Mouse (Mus musculus) megakaryocyte, embryonic 14.5 days (primary cell): Measurements from ENCODE around the gene Tada2b.

ENCODE experiments used
- FLI1 ChIP-seq: IDR thresholded peaks from 2 replicates; pipeline ENCODE4 v1.6.1; 2012; ENCODE audit warnings: low read length, inconsistent platforms, mixed read lengths
- GATA1 ChIP-seq: IDR thresholded peaks from 3 replicates; pipeline ENCODE4 v1.6.1; 2012; ENCODE audit warnings: mixed read lengths, low read length, inconsistent platforms, borderline replicate concordance

DNA sequence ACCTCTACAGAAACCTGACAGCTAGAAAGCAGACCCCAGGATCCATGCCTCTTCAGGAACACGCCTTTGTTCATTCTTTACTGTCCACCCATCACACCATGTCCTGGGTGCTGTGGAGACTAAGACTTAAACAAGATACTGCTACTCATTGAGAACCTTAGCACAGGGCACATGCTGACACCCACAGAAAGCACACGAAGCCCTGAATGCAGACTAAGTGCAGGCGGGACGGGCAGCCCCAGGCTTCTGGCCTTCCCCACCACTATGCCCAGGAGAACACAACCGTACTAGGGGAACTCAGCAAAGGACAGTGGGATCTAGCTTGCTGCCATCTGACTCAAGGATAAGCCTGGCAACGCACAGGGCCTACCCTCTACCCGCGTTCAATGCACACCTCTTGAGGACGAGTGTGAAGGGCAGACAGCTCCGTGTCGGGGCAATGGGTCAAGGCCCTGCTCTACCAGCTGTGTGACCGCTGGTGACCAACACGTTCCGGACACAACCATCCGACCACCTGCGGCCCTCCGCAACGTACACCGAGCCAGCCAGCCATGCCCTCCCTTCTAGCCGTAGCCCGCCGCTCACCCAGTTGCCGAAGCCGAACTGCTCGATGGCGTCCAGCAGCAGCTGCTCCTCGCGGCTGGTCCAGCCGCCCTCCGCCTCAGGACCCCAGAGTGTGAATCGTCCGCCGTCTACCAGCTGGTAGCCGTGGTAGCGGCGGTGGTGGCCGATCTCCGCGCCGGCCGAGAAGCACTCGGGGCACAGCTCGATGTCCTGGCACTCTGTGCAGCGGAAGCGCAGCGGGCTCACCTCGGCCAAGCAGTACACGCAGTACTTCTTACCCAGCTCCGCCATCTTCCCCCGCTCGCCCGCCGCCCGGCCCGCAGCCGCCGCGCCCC, 633 bp downstream of the Tada2b start:
- TF ChIP-seq FLI1 (no peak), GATA1 (no peak)
